Mouse (Mus musculus) forebrain, embryonic 10.5 days (tissue): ENCODE measurements at regions not wholly inside any gene's neighbourhood (a gene's known extent, or its start where the extent isn't known, plus 50 kb on each side); places are given as distances from the start of the nearest gene placed in this dataset.

ENCODE experiments used
- DNase-seq: peaks from one replicate; pipeline ENCODE4 v3.0.0-alpha.2; 2017; ENCODE audit warnings: low spot score; ENCODE audit errors: extremely low spot score
- H3K27ac ChIP-seq: fragments of 300-500 bp; sonication (generic); 2 replicates; pipeline ENCODE4 v1.5.1; 2016; ENCODE audit warnings: mild to moderate bottlenecking
- H3K27me3 ChIP-seq: fragments of 300-500 bp; sonication (generic); 2 replicates; pipeline ENCODE4 v1.6.1; 2016; ENCODE audit warnings: mild to moderate bottlenecking; ENCODE audit not compliant: poor library complexity, severe bottlenecking
- H3K36me3 ChIP-seq: fragments of 300-500 bp; sonication (generic); replicated peaks from 2 replicates; pipeline ENCODE4 v1.6.1; 2016; ENCODE audit warnings: mild to moderate bottlenecking, moderate library complexity
- H3K4me1 ChIP-seq: fragments of 300-500 bp; sonication (generic); 2 replicates; pipeline ENCODE4 v1.6.1; 2016
- H3K4me3 ChIP-seq: fragments of 300-500 bp; sonication (generic); 2 replicates; pipeline ENCODE4 v1.5.1; 2016; ENCODE audit warnings: mild to moderate bottlenecking, moderate library complexity
- H3K9me3 ChIP-seq: fragments of 300-500 bp; sonication (generic); 2 replicates; pipeline ENCODE4 v1.6.1; 2016; ENCODE audit warnings: mild to moderate bottlenecking, moderate library complexity
- WGBS: fragments of 180-500 bp; shearing (Covaris S2); methylation state at CpG from one replicate; pipeline ENCODE4 v1.1.7; 2016; 5-methylcytosine and 5-hydroxymethylcytosine counted together

DNA sequence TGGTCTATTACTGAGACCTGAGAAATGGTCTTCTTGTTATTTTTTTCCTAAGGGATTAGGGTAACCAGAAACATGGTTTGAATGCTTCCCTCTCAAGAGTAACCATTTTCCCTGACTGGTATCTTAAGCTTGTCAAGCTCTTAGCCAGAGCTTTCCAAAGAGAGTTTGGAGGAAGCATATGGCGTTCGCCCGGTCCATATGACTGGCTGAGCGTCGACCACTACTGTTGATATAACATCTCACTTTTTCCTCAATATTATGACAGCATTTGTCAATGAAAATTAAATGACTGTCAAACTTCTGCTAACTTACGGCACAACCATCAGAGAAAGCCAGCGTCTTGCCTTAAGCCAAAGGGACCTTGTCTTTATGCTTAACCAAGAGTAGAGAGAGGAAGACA lies 383.2 kb downstream of the Zfp536 start:
- peaks cover 30% of the 10 kb centered on the region for H3K4me1 ChIP-seq
- no peaks in the 10 kb centered on the region for H3K36me3 ChIP-seq
- WGBS: 94% methylated on average over 7 of the region's 7 CpGs
- H3K9me3 ChIP-seq: no peaks in the 10 kb centered on the region
- no peak for DNase-seq
- no peak overlapping the region for H3K27ac ChIP-seq
- H3K27me3 ChIP-seq: no peaks in the 10 kb centered on the region
- no peak overlapping the region for H3K4me3 ChIP-seq

DNA sequence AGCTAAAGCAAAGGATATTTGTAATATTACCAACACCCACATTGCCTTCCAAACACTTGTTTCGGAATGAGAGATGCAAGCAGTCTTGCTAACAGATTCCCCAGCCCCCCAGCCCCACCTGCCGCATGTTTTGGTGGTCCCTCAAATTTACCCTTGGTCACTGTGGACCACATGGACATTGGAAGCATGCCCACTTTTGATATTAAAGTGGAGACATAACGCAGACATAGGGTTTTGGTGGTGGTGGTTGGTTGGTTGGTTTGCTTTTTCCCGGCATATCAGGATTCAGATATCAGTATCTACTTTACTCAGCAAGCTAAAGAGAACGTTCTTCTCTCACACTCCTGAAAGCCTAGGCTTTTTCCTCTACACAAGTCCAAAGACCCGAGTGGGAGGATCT lies 381.3 kb downstream of the Zfp536 start:
- H3K9me3 ChIP-seq: no peaks in the 10 kb centered on the region
- WGBS: 89% methylated on average over 6 of the region's 6 CpGs

DNA sequence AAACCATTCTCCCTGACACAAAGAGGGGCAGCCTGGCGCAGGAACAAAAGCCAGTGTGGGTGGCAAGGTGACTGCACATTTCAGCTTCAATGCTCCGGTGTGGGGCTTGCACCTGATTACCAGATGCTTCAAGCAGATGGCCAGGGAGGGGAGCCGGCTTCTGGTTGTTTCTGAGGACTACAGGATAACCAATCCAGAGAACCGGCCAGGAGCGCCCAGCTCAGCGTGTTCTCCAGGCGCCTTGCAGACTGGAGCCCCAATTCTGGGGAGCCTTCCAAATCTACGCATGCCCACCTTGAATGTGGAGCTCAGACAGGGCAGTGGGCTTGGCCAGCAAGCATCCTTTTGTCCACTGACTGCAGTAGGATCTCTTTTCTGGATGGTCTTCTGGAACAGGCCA lies 380.8 kb downstream of the Zfp536 start:
- H3K27me3 ChIP-seq: no peaks in the 10 kb centered on the region
- H3K9me3 ChIP-seq: no peaks in the 10 kb centered on the region
- no peak for DNase-seq
- no peak overlapping the region for H3K4me3 ChIP-seq
- H3K4me1 ChIP-seq: peaks cover 31% of the 10 kb centered on the region
- WGBS: 89% methylated on average over 8 of the region's 8 CpGs
- H3K36me3 ChIP-seq: no peaks in the 10 kb centered on the region
- peak overlapping the region; percentile 17; the same call in 1 of the 2 replicates for H3K27ac ChIP-seq

More for the DNA sequence above, 381.3 kb downstream of the Zfp536 start:
- no peaks in the 10 kb centered on the region for H3K27me3 ChIP-seq
- H3K4me3 ChIP-seq: no peak overlapping the region
- peak overlapping the region; percentile 17; the same call in 1 of the 2 replicates for H3K27ac ChIP-seq
- no peak for DNase-seq
- H3K4me1 ChIP-seq: peaks cover 31% of the 10 kb centered on the region
- no peaks in the 10 kb centered on the region for H3K36me3 ChIP-seq

DNA sequence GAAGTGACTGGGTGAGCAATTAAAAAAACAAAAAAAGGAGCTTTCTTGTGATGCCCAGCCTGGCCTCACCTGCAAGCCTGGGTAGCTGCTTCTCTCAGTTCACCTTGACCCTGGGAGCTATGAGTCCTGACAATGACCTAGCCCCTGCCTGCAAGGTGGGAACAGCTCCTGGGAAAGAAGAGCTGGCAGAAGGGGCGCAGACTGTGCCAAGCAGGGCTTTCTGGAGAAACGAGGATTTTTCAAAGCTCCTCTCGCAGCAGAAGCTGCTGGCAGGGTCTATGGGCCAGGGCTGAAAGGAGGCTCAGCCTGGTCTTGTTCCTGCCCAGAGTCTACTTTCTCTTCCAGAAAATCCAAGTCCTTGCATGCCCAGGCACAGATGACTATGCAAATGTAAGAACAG lies 380.4 kb downstream of the Zfp536 start:
- no peaks in the 10 kb centered on the region for H3K36me3 ChIP-seq
- no peak overlapping the region for H3K27ac ChIP-seq
- H3K4me1 ChIP-seq: peaks cover 31% of the 10 kb centered on the region
- H3K9me3 ChIP-seq: no peaks in the 10 kb centered on the region
- 82% methylated on average over 3 of the region's 3 CpGs for WGBS
- DNase-seq: no peak
- no peak overlapping the region for H3K4me3 ChIP-seq
- H3K27me3 ChIP-seq: no peaks in the 10 kb centered on the region

DNA sequence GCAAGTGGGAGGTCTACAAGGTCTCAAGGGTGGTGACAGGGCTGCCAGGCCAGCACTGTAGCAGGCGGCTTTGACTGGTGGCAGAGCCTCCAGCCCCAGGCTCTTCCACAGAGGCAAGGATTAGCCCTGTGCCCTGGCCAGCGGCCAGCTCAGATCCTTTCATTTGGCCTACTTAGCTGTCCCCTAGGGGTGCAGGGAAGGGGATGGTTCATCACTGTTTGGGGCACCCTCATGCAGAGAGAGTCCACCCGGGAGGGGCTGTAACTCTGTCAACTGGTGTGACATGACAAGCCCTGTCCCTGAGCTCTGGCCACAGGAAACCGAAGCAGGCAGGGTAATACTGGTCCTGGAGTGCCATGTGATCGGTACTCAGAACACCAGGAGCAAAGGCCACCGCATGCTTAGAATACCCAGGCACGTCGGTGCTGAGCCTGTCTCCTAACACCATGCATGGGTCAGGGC lies 378.4 kb downstream of the Zfp536 start:
- 76% methylated on average over 8 of the region's 8 CpGs for WGBS
- Histone ChIP-seq H3K36me3 (no peaks in the 10 kb centered on the region), H3K4me1 (peaks cover 25% of the 10 kb centered on the region), H3K27ac (peak overlapping the region; percentile 2; the same call in 1 of the 2 replicates), H3K9me3 (no peaks in the 10 kb centered on the region), H3K27me3 (no peaks in the 10 kb centered on the region), H3K4me3 (no peak overlapping the region)
- no peak for DNase-seq

DNA sequence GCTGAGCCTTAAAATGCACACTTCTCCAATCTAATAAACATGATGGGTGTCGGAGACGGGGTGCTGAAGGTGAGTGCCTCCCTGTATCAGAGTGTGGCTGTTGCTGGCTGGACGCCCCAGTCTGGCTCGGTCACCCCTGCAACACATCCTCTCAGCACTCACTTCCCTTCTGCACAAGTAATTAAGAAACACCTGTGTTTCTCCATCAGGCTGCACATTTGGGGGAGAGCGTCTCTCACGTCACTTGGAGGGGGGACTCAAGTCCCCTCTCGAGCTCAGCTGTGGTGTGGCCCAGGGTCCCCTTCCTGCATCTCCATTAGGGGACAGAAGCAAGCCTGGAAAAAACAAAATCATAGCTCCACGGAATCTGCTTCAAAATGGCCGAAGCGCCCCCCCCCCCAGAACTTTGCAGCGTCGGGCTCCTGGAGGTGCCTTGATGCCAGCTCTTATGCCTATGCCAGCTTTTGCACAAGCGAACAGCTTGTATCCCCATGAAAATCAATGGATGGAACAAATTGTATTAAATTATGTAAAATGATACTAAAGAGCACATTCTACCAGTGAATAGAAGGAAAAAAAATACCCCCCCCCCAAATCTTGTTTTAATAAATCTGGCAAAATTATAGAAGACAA lies 377.4 kb downstream of the Zfp536 start:
- Histone ChIP-seq H3K4me3 (no peak overlapping the region), H3K27me3 (no peaks in the 10 kb centered on the region), H3K9me3 (no peaks in the 10 kb centered on the region), H3K36me3 (no peaks in the 10 kb centered on the region), H3K27ac (no peak overlapping the region), H3K4me1 (peaks cover 25% of the 10 kb centered on the region)
- WGBS: 90% methylated on average over 13 of the region's 13 CpGs
- no peak for DNase-seq

DNA sequence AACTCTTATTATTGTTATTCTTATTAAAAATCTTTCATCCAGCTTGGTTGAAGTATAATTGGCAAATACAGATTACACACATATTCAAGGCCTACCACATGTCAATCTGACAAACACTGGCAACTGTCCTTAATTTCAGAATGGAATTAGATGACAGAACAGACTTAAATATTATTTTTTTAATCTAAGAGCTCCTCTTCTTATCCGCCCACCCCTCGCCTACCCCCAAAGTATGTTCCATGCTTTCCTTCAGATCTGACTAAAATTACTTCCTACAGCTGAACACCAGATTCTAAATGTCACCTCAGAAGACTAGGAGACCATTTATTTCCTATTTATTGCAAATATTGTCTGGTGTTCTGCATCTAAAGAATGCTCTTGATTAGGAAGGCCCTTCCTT lies 370.0 kb downstream of the Zfp536 start:
- WGBS: 90% methylated on average over 2 of the region's 2 CpGs
- no peaks in the 10 kb centered on the region for H3K27me3 ChIP-seq
- H3K4me1 ChIP-seq: 0 out of 2 replicates have a peak, but pooled peaks cover 5% of the 10 kb centered on the region

DNA sequence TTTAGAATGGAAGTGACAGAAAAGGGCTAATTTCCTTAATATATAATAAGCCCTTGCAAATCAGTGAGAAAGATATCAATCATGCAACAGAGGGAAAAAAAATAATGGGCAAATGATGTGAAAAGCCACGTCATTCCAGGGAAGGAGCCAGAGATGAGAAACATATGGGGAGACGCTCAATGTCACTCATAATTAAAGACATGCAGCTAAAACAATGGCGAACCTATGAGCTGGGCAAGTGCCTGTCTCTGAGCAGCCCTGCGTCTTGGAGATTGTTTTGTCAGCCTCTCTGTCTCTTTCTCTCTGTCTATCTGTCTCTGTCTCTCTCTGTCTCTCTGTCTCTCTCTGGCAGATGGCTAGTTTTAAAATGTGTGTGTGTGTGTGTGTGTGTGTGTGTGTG lies 360.1 kb downstream of the Zfp536 start:
- no peaks in the 10 kb centered on the region for H3K36me3 ChIP-seq
- no peak overlapping the region for H3K27ac ChIP-seq
- peaks cover 4% of the 10 kb centered on the region; the same call in 1 of the 2 replicates for H3K4me1 ChIP-seq
- no peak for DNase-seq
- H3K27me3 ChIP-seq: no peaks in the 10 kb centered on the region
- no peak overlapping the region for H3K4me3 ChIP-seq
- 69% methylated on average over 4 of the region's 4 CpGs for WGBS
- H3K9me3 ChIP-seq: no peaks in the 10 kb centered on the region

More for the DNA sequence above, 370.0 kb downstream of the Zfp536 start:
- H3K36me3 ChIP-seq: no peaks in the 10 kb centered on the region
- no peak for DNase-seq
- no peaks in the 10 kb centered on the region for H3K9me3 ChIP-seq
- H3K4me3 ChIP-seq: no peak overlapping the region
- H3K27ac ChIP-seq: no peak overlapping the region

DNA sequence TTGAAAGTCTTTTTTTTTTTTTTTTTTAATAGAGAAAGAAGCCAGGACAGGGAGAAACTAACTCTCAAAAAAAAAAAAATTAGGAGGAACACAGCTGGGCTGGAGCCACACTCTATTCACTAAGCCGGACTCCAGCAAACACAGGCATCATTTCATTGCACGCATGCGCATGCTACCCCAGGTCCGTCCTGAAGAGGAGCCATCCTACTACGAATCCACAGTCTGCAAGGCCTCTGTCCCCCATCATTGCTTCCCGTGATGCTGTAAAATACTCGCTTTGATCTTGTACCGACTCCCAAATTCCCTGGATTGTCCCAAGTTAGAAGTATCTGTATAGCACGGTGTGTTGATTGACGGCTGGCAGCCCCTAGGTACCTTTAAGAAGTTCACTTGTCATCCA lies 351.7 kb downstream of the Zfp536 start:
- H3K27ac ChIP-seq: no peak overlapping the region
- no peaks in the 10 kb centered on the region for H3K36me3 ChIP-seq
- H3K9me3 ChIP-seq: no peaks in the 10 kb centered on the region
- 87% methylated on average over 10 of the region's 10 CpGs for WGBS
- H3K27me3 ChIP-seq: no peaks in the 10 kb centered on the region
- no peak for DNase-seq
- no peaks in the 10 kb centered on the region for H3K4me1 ChIP-seq
- H3K4me3 ChIP-seq: no peak overlapping the region
